Mouse (Mus musculus): ENCODE measurements around the gene Erich2.

DNA sequence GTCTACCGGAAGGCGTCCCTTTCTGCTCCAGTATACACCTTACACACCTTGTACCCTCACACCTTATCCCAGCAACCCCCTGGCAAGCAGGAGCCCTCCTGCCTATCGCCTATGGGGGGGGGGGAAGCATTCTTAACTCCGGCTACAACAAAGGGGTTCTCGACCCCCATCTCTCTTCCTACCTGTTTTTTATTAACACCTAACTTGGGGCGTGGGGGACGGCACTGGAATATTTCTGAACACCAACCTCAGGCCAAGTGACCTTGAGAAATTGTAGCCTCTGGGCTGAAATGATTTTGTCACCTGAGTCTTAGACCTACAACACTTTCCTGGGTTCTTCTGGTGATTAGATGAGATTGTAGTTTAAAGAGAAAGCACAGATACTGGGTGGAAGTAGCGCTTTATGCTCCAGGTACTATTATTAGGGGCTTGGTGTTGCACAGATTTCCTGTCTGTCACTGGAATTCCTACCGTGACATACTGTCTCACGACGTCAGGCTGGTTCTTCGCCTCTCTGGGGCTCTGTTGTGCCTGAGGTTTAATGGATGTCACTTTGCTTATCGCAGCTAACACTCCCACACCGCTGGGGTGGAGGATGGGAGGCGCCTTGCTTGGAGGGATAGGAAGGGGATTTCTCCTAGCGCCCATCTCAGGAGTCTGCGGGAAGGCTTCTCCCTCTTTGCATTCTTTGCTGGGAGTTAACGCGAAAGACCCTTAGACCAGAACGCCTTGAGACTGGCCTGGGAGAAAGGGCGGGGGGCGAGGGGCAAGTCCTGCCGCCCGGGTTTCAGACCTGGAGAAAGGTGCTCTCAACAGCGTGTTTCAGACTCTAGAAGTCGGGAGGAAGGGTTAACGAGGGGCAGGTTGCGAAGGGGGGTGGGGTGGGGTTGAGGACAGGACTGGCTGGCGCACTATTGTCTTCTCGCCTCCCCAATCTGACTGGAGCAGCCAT, 57.3 kb downstream of the Erich2 start:
- TF ChIP-seq GATA1 (IDR thresholded peaks at IDR 0.05; ENCODE audit: borderline replicate concordance, low read length) (no peak), FLI1 (IDR thresholded peaks at IDR 0.05; ENCODE audit: low read length) (no peak)
